Mouse (Mus musculus) kidney, postnatal 36 days (tissue): ENCODE results near the gene Ppt2.
A peak's percentile ranks its signal among the peaks of the same experiment; 100 is the strongest.

Experiments
- DNase-seq, 2 experiments: peaks; one replicate each; pipeline ENCODE4 v3.0.0; 2021 to 2022; ENCODE audit warnings: mixed read lengths in 2 of 2

The Ppt2 gene

GRCm38 (mm10) chr17:34585877-34586771 lies 42.2 kb downstream of the Ppt2 start:
- DNase-seq: no peak

- DNase-seq: no peak
Observed at GRCm38 (mm10) chr17:34585121-34585520, 43.2 kb downstream of the Ppt2 start.

- no peak for DNase-seq
Observed at GRCm38 (mm10) chr17:34583819-34584218, 44.5 kb downstream of the Ppt2 start.

GRCm38 (mm10) chr17:34583397-34583796 lies 44.9 kb downstream of the Ppt2 start:
- no peak for DNase-seq

GRCm38 (mm10) chr17:34582528-34582927 lies 45.8 kb downstream of the Ppt2 start:
- DNase-seq: no peak

- DNase-seq: no peak
Observed at GRCm38 (mm10) chr17:34578070-34578469, 50.2 kb downstream of the Ppt2 start.

- no peak for DNase-seq
Observed at GRCm38 (mm10) chr17:34576577-34576976, 51.7 kb downstream of the Ppt2 start.

- DNase-seq: no peak
Observed at GRCm38 (mm10) chr17:34572361-34572760, 55.9 kb downstream of the Ppt2 start.

- no peak for DNase-seq
Observed at GRCm38 (mm10) chr17:34571875-34572274, 56.4 kb downstream of the Ppt2 start.

- no peak for DNase-seq
Observed at GRCm38 (mm10) chr17:34569919-34570318, 58.4 kb downstream of the Ppt2 start.

- DNase-seq: no peak
Observed at GRCm38 (mm10) chr17:34568421-34568820, 59.9 kb downstream of the Ppt2 start.

GRCm38 (mm10) chr17:34567311-34567710 lies 61.0 kb downstream of the Ppt2 start:
- DNase-seq: peak in 1 of 2 experiments; percentile 17
